Mouse (Mus musculus): Measurements from ENCODE around the gene Tex2. TPM values are rescaled to one million over a fixed set of nuclear protein-coding genes. Genes with fewer than 3 reads are reported as not detected.
A peak's percentile ranks its signal among the peaks of the same experiment; 100 is the strongest.
"Not testable (repeated sequence)": the region's sequence is repeated elsewhere in the genome, so short reads cannot be mapped to it uniquely, and the experiment has no call there.

Tex2 gene
- polyA plus RNA-seq, 1 experiment = 33.5 TPM

GRCm38 (mm10) chr11:106502631-106503424 is 110.4 kb downstream of the Tex2 start:
- H3K4me3 ChIP-seq (ENCODE audit: insufficient read depth, low read depth, low read length) = no peak overlapping the region
- H3K4me1 ChIP-seq (ENCODE audit: control insufficient read depth, insufficient read depth, insufficient read length, low read length) = no peaks in the 10 kb centered on the region
- H3K27ac ChIP-seq (replicated peaks; ENCODE audit: low read depth, low read length) = no peak overlapping the region

- Histone ChIP-seq H3K4me1 (ENCODE audit: control insufficient read depth, insufficient read depth, insufficient read length, low read length) (no peaks in the 10 kb centered on the region), H3K4me3 (ENCODE audit: insufficient read depth, low read depth, low read length) (no peak overlapping the region), H3K27ac (replicated peaks; ENCODE audit: low read depth, low read length) (no peak overlapping the region)
Observed at GRCm38 (mm10) chr11:106502159-106502505, 111.1 kb downstream of the Tex2 start.

DNA sequence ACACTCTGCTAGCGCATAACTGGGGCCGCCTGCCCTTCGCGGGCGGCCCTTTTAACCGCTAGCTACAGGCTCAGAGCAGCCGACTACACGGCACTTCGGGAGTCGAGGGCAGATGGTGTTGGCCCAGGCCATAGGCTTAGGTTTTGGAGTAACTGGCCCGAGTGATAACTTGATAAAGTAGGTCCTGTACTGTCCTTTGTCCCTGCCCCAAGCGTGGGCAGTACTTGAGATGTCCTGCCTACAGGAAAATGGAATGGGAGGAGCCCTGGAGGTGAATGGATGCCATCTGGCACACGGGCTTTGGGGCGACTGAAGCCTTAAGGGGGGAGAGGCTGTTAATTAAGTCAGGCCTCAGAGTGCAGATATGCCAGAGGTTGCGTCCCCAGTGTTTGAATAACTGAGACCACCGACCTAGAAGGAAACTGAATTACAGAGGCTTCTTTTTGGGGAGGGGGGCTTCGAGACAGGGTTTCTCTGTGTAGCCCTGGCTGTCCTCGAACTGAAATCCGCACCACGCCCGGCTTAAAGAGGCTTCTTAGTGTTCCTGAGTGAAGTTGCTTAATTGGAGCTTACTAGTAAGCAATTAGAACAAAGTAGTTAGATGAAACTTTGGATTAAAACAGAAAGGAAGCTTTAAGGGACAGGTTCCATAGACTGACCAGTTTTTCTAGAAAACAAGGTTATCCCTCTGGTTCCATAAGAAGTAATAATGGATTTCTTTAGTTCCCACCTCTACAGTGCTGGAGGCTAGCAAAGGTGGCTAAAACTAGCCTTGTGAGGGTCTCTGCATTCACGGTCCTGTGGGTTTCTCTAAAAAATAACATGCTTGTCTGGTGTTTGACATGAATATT is 111.7 kb downstream of the Tex2 start:
- Histone ChIP-seq H3K4me3 (ENCODE audit: insufficient read depth, low read depth, low read length) (peak overlapping the region; percentile 77), H3K27ac (replicated peaks; ENCODE audit: low read depth, low read length) (peak overlapping the region; percentile 83), H3K4me1 (ENCODE audit: control insufficient read depth, insufficient read depth, insufficient read length, low read length) (no peaks in the 10 kb centered on the region)

DNA sequence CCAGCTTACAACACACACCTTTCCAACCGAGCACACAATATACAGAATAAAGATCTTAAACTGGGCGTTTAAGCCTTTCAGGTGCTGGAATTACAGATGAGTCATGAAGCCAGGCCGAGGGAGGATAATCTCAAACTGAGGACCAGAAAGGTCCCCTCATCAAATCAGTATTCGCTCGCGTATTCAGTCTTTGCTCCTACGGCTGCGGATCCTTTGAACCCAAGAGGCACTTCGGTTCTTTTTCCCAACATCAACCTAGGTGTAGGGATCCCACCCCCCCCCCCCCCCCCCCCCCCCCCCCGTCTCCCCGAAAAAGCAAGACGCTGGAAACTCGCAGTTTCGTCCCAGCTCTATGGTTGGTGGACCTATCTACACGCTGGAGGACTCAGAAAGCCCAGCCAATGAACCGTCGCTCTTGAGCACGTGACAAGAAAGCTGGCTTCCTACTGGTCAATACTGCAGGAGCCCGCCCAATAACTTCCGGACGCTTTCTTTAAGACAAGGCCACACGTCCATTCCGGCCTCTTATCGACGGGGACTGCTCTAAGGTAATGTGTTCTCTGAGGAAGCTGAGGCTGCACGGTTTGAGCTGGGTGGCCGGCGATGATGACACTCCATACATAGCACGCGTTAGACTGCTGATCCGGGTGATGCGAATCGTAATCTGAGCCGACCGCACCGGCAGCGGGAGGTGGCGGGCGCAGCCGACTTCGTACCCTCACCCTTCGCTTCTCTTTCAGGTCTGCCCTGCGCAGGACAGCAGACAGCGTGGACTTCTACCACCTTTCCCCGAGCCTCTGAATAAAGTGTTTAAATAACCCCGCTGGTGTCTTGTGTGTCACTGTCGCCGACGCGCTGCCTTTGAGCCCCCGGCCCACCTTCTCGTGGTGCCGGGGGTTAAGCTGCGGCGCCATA is 112.6 kb downstream of the Tex2 start:
- no peaks in the 10 kb centered on the region for H3K4me1 ChIP-seq (ENCODE audit: control insufficient read depth, insufficient read depth, insufficient read length, low read length)

GRCm38 (mm10) chr11:106498739-106499379 is 114.4 kb downstream of the Tex2 start:
- Histone ChIP-seq H3K4me3 (ENCODE audit: insufficient read depth, low read depth, low read length) (no peak overlapping the region), H3K4me1 (ENCODE audit: control insufficient read depth, insufficient read depth, insufficient read length, low read length) (no peaks in the 10 kb centered on the region), H3K27ac (replicated peaks; ENCODE audit: low read depth, low read length) (no peak overlapping the region)

More for the DNA sequence above, 112.6 kb downstream of the Tex2 start:
- Histone ChIP-seq H3K4me3 (ENCODE audit: insufficient read depth, low read depth, low read length) (peak overlapping the region; percentile 77), H3K27ac (replicated peaks; ENCODE audit: low read depth, low read length) (peak overlapping the region; percentile 83)

- Histone ChIP-seq H3K27ac (replicated peaks; ENCODE audit: low read depth, low read length) (no peak overlapping the region), H3K4me1 (ENCODE audit: control insufficient read depth, insufficient read depth, insufficient read length, low read length) (no peaks in the 10 kb centered on the region), H3K4me3 (ENCODE audit: insufficient read depth, low read depth, low read length) (no peak overlapping the region)
Observed at GRCm38 (mm10) chr11:106497926-106498325, 115.3 kb downstream of the Tex2 start.

- H3K4me3 ChIP-seq (ENCODE audit: insufficient read depth, low read depth, low read length); H3K27ac ChIP-seq (replicated peaks; ENCODE audit: low read depth, low read length); H3K4me1 ChIP-seq (ENCODE audit: control insufficient read depth, insufficient read depth, insufficient read length, low read length): not testable (repeated sequence)
Observed at GRCm38 (mm10) chr11:106497009-106497408, 116.2 kb downstream of the Tex2 start.

DNA sequence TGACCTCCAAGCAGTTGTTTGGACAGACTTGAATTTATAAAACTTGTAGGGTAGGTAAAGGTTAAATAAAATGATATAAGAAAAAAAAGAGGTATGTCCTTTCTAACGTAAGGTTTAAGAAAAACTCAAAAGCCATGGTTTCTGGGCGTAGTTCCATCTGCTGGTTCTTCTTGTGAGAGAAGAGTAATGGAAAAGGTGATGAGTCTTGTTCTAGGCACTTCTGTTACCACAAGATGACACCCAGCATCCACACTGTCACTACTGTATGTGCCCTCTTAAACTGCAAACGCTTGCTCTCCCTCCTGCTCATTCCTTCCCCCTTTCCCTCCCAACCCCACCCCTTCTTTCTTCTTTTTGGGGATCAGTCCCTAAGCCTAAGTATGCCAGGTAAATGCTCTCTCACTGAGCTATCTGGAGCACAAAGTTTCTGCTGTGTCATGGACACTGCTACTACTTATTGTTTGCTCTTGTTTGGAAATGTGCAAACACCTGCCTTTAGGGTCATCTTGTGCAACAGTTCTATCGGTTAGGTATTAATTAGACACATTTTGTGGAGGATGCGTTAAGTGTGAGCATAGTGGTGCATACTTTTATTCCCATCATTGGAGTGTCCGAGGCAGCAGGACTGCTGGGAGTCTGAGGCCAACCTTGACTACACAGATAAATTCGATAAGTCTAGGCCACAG is 120.1 kb downstream of the Tex2 start:
- no peak overlapping the region for H3K27ac ChIP-seq (replicated peaks; ENCODE audit: low read depth, low read length)
- no peak overlapping the region for H3K4me3 ChIP-seq (ENCODE audit: insufficient read depth, low read depth, low read length)
- H3K4me1 ChIP-seq (ENCODE audit: control insufficient read depth, insufficient read depth, insufficient read length, low read length) = no peaks in the 10 kb centered on the region

DNA sequence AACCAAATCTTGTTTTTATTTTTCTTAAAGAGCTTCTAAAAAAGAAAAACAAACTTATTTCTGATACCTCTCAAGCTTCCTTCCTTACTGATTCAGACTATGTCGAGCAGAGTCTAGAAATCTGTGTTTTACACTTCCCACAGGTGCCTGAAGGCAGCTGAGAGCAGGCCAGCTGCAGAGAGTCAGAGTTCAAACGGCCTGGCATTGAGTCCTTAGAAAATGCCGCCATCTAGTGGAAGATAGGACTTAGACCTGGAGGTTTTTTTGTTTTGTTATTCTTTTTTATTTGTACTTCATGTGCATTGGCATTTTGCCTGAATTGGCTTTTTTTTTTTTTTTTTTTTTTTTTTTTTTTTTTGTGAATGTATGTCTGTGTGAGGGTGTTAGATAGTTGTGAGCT is 121.8 kb downstream of the Tex2 start:
- H3K4me3 ChIP-seq (ENCODE audit: insufficient read depth, low read depth, low read length) = no peak overlapping the region
- no peaks in the 10 kb centered on the region for H3K4me1 ChIP-seq (ENCODE audit: control insufficient read depth, insufficient read depth, insufficient read length, low read length)
- no peak overlapping the region for H3K27ac ChIP-seq (replicated peaks; ENCODE audit: low read depth, low read length)

- H3K27ac ChIP-seq (replicated peaks; ENCODE audit: low read depth, low read length); H3K4me3 ChIP-seq (ENCODE audit: insufficient read depth, low read depth, low read length); H3K4me1 ChIP-seq (ENCODE audit: control insufficient read depth, insufficient read depth, insufficient read length, low read length): not testable (repeated sequence)
Observed at GRCm38 (mm10) chr11:106490600-106490999, 122.6 kb downstream of the Tex2 start.

DNA sequence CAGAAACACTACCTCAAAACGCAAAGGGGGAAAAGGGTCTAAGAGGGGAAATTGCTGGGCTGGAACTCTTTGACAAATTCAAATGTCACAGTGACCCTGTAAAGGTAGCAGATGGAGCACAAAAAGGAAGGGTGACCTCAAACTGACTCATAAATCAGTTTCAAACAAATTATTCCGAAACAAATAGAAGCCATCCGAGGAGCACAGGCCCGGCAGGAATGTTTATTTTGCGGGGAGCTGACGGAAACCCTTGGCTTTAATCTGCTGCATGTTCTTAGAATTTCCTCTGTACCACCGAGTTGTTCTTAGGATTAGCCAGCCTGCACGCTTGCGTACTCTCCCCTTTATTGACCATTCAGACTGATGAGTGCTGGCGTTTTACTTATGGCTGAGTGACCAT is 123.2 kb downstream of the Tex2 start:
- Histone ChIP-seq H3K27ac (replicated peaks; ENCODE audit: low read depth, low read length) (no peak overlapping the region), H3K4me3 (ENCODE audit: insufficient read depth, low read depth, low read length) (no peak overlapping the region), H3K4me1 (ENCODE audit: control insufficient read depth, insufficient read depth, insufficient read length, low read length) (no peaks in the 10 kb centered on the region)

GRCm38 (mm10) chr11:106489036-106489693 is 124.1 kb downstream of the Tex2 start:
- H3K4me3 ChIP-seq (ENCODE audit: insufficient read depth, low read depth, low read length) = no peak overlapping the region
- H3K27ac ChIP-seq (replicated peaks; ENCODE audit: low read depth, low read length) = no peak overlapping the region
- H3K4me1 ChIP-seq (ENCODE audit: control insufficient read depth, insufficient read depth, insufficient read length, low read length) = no peaks in the 10 kb centered on the region

DNA sequence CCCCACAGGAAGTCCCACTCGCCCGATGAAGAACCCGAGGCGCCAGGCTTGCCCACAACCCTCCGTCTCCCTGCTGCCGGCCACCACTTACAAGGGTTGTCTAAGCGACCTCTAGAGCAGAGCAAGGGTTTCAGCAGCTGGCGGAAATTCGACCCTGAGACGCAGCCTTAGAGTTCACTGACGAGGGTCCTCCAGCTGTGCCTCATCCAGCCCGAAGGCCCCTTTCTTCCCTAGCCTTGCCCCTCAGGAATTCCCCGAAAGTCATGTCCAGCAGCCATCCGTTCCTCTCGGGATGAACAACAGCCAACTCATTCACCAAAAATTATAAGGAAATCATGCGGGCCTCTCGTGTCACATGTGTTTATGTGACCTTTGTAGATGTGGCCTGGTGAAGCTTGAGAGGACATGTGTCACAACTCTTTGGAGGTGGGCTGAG is 125.1 kb downstream of the Tex2 start:
- no peaks in the 10 kb centered on the region for H3K4me1 ChIP-seq (ENCODE audit: control insufficient read depth, insufficient read depth, insufficient read length, low read length)
- 0 out of 2 replicates have a peak overlapping the region, but pooled peaks have one; percentile 15 for H3K27ac ChIP-seq (replicated peaks; ENCODE audit: low read depth, low read length)
- peak overlapping the region; percentile 56 for H3K4me3 ChIP-seq (ENCODE audit: insufficient read depth, low read depth, low read length)

- H3K4me3 ChIP-seq (ENCODE audit: insufficient read depth, low read depth, low read length) = peak within 1 kb of the TSS; percentile 85
- no peaks in the 10 kb centered on the region for H3K4me1 ChIP-seq (ENCODE audit: control insufficient read depth, insufficient read depth, insufficient read length, low read length)
- H3K27ac ChIP-seq (replicated peaks; ENCODE audit: low read depth, low read length) = peak within 1 kb of the TSS; percentile 16
Observed at GRCm38 (mm10) chr11:106487733-106488115, 125.5 kb downstream of the Tex2 start, which contains the start of gene Ern1. Ern1 (minus strand) TSS chr11:106487852.
